Mouse (Mus musculus) spleen, postnatal 10 days (tissue): ENCODE measurements around the gene Col5a1.
A peak's percentile ranks its signal among the peaks of the same experiment; 100 is the strongest.

Experiments used
- DNase-seq, 2 experiments: peaks; one replicate each; pipeline ENCODE4 v3.0.0; 2021 to 2022; ENCODE audit warnings: low spot score in 2 of 2

The Col5a1 gene

GRCm38 (mm10) chr2:27885456-27886147 is 623 bp upstream of the Col5a1 start:
- no peak for DNase-seq

GRCm38 (mm10) chr2:27886608-27887460 is 609 bp downstream of the Col5a1 start:
- no peak for DNase-seq

GRCm38 (mm10) chr2:27887461-27888264 is 1.4 kb downstream of the Col5a1 start:
- no peak for DNase-seq

- no peak for DNase-seq
Observed at GRCm38 (mm10) chr2:27888603-27889545, 2.6 kb downstream of the Col5a1 start.

GRCm38 (mm10) chr2:27891922-27892541 is 5.8 kb downstream of the Col5a1 start:
- no peak for DNase-seq

GRCm38 (mm10) chr2:27893015-27893414 is 6.8 kb downstream of the Col5a1 start:
- DNase-seq = no peak

GRCm38 (mm10) chr2:27894986-27895385 is 8.8 kb downstream of the Col5a1 start:
- no peak for DNase-seq

GRCm38 (mm10) chr2:27895648-27896047 is 9.4 kb downstream of the Col5a1 start:
- DNase-seq = no peak

GRCm38 (mm10) chr2:27897161-27897560 is 10.9 kb downstream of the Col5a1 start:
- no peak for DNase-seq

GRCm38 (mm10) chr2:27899894-27900293 is 13.7 kb downstream of the Col5a1 start:
- DNase-seq = peak; percentile 35 to 68

- no peak for DNase-seq
Observed at GRCm38 (mm10) chr2:27901076-27901475, 14.9 kb downstream of the Col5a1 start.

- DNase-seq = no peak
Observed at GRCm38 (mm10) chr2:27901525-27902245, 15.5 kb downstream of the Col5a1 start.

- DNase-seq = no peak
Observed at GRCm38 (mm10) chr2:27902318-27902717, 16.1 kb downstream of the Col5a1 start.

- DNase-seq = no peak
Observed at GRCm38 (mm10) chr2:27905411-27905810, 19.2 kb downstream of the Col5a1 start.

- DNase-seq = no peak
Observed at GRCm38 (mm10) chr2:27910501-27910900, 24.3 kb downstream of the Col5a1 start.

- no peak for DNase-seq
Observed at GRCm38 (mm10) chr2:27912546-27913275, 26.5 kb downstream of the Col5a1 start.

- peak in 1 of 2 experiments; percentile 47 for DNase-seq
Observed at GRCm38 (mm10) chr2:27915726-27916125, 29.5 kb downstream of the Col5a1 start.

GRCm38 (mm10) chr2:27916316-27916715 is 30.1 kb downstream of the Col5a1 start:
- DNase-seq = no peak

- no peak for DNase-seq
Observed at GRCm38 (mm10) chr2:27917177-27917576, 31.0 kb downstream of the Col5a1 start.
